Mouse (Mus musculus) neural tube, embryonic 11.5 days (tissue): ENCODE measurements around the gene Zc2hc1c. TPM values are rescaled to one million over a fixed set of nuclear protein-coding genes. Genes with fewer than 3 reads are reported as not detected.
"Not testable (repeated sequence)": the region's sequence is repeated elsewhere in the genome, so short reads cannot be mapped to it uniquely, and the experiment has no call there.

Experiments used
- ATAC-seq: fragments of 200-750 bp; cut with Nextera tagmentation; 2 replicates; pipeline ENCODE4 v1.8.0; 2017; ENCODE audit warnings: moderate number of reproducible peaks, mild to moderate bottlenecking, moderate TSS enrichment, moderate library complexity; ENCODE audit not compliant: insufficient read depth, low FRiP score, low TSS enrichment
- DNase-seq: peaks from one replicate; pipeline ENCODE4 v3.0.0-alpha.2; 2015; ENCODE audit warnings: low spot score
- H3K27ac ChIP-seq: fragments of 300-500 bp; sonication (generic); 2 replicates; pipeline ENCODE4 v1.5.1; 2014; ENCODE audit warnings: low read depth, mild to moderate bottlenecking, low read length
- H3K27me3 ChIP-seq: fragments of 300-500 bp; sonication (generic); 2 replicates; pipeline ENCODE4 v1.6.1; 2014; ENCODE audit warnings: mild to moderate bottlenecking, low read length, mixed read lengths; ENCODE audit not compliant: control insufficient read depth, insufficient read depth
- H3K36me3 ChIP-seq: fragments of 300-500 bp; sonication (generic); 2 replicates; pipeline ENCODE4 v1.6.1; 2014; ENCODE audit warnings: mild to moderate bottlenecking, low read length, moderate library complexity, mixed read lengths; ENCODE audit not compliant: control insufficient read depth, insufficient read depth
- H3K4me1 ChIP-seq: fragments of 300-500 bp; sonication (generic); 2 replicates; pipeline ENCODE4 v1.6.1; 2014; ENCODE audit warnings: low read length, mixed read lengths; ENCODE audit not compliant: control insufficient read depth, insufficient read depth
- H3K4me2 ChIP-seq: fragments of 300-500 bp; sonication (generic); 2 replicates; pipeline ENCODE4 v1.6.1; 2014; ENCODE audit warnings: low read depth, mild to moderate bottlenecking, moderate library complexity
- H3K4me3 ChIP-seq: fragments of 300-500 bp; sonication (generic); 2 replicates; pipeline ENCODE4 v1.5.1; 2014; ENCODE audit warnings: low read depth, low read length
- H3K9ac ChIP-seq: fragments of 300-500 bp; sonication (generic); 2 replicates; pipeline ENCODE4 v1.6.1; 2014; ENCODE audit warnings: mild to moderate bottlenecking, low read length
- H3K9me3 ChIP-seq: fragments of 300-500 bp; sonication (generic); 2 replicates; pipeline ENCODE4 v1.6.1; 2016; ENCODE audit warnings: low read length; ENCODE audit not compliant: control insufficient read depth
- WGBS: fragments of 180-500 bp; shearing (Covaris S2); extraction: QIAGEN DNeasy Blood & Tissue Kit; methylation state at CpG from one replicate; pipeline ENCODE4 v1.1.7; 2014; 5-methylcytosine and 5-hydroxymethylcytosine counted together
- polyA plus RNA-seq: library from polyadenylated mRNA; unstranded; fragments of >200 nt; fragmentation: Nextera tagmentation; extraction: Ambion mirVana; gene quantifications from 2 replicates; pipeline ENCODE4 v1.2.1, GENCODE M21; 2014

The Zc2hc1c gene
- polyA plus RNA-seq, 1 experiment from 2014 or later = 0.98 TPM

- Histone ChIP-seq H3K9ac (peak overlapping the region; percentile 76), H3K9me3 (no peaks in the 10 kb centered on the region), H3K27me3 (no peaks in the 10 kb centered on the region), H3K4me3 (peak overlapping the region; percentile 48), H3K36me3 (no peaks in the 10 kb centered on the region), H3K27ac (no peak overlapping the region), H3K4me1 (peaks cover 6% of the 10 kb centered on the region; the same call in 1 of the 2 replicates), H3K4me2 (peak overlapping the region; percentile 92)
- peak; percentile 53 for ATAC-seq
- WGBS = 9% methylated on average over 10 of the region's 10 CpGs
- no peak for DNase-seq
Observed at GRCm38 (mm10) chr12:85279396-85280080, 8.9 kb upstream of the Zc2hc1c start.

GRCm38 (mm10) chr12:85280105-85280844 is 8.1 kb upstream of the Zc2hc1c start:
- WGBS = under 1% methylated on average over 31 of the region's 31 CpGs
- peaks cover 6% of the 10 kb centered on the region; the same call in 1 of the 2 replicates for H3K4me1 ChIP-seq
- H3K4me3 ChIP-seq = peak overlapping the region; percentile 48
- peak overlapping the region; percentile 76 for H3K9ac ChIP-seq
- H3K36me3 ChIP-seq = no peaks in the 10 kb centered on the region
- H3K4me2 ChIP-seq = peak overlapping the region; percentile 92
- H3K9me3 ChIP-seq = no peaks in the 10 kb centered on the region
- DNase-seq (peak; percentile 98), ATAC-seq (peak; percentile 94)
- H3K27me3 ChIP-seq = no peaks in the 10 kb centered on the region
- H3K27ac ChIP-seq = no peak overlapping the region

- H3K4me2 ChIP-seq = peak overlapping the region; percentile 44
- H3K4me3 ChIP-seq = no peak overlapping the region
- H3K27me3 ChIP-seq = no peaks in the 10 kb centered on the region
- H3K9ac ChIP-seq = no peak overlapping the region
- ATAC-seq (peak; percentile 4; the same call in 1 of the 2 replicates), DNase-seq (no peak)
- no peaks in the 10 kb centered on the region for H3K36me3 ChIP-seq
- 69% methylated on average over 12 of the region's 12 CpGs for whole genome bisulfite sequencing
- no peak overlapping the region for H3K27ac ChIP-seq
- no peaks in the 10 kb centered on the region for H3K9me3 ChIP-seq
- peaks cover 6% of the 10 kb centered on the region; the same call in 1 of the 2 replicates for H3K4me1 ChIP-seq
Observed at GRCm38 (mm10) chr12:85280845-85281651, 7.3 kb upstream of the Zc2hc1c start.

GRCm38 (mm10) chr12:85281756-85282155 is 6.6 kb upstream of the Zc2hc1c start:
- ATAC-seq, DNase-seq, H3K27ac ChIP-seq: not testable (repeated sequence)

GRCm38 (mm10) chr12:85284331-85284730 is 4.1 kb upstream of the Zc2hc1c start:
- Histone ChIP-seq H3K9ac (no peak overlapping the region), H3K27me3 (no peaks in the 10 kb centered on the region), H3K4me1 (peaks cover 5% of the 10 kb centered on the region; the same call in 1 of the 2 replicates), H3K4me3 (no peak overlapping the region), H3K36me3 (no peaks in the 10 kb centered on the region), H3K27ac (no peak overlapping the region), H3K9me3 (no peaks in the 10 kb centered on the region), H3K4me2 (no peak overlapping the region)
- no peak for DNase-seq
- ATAC-seq = no peak
- 77% methylated on average over 8 of the region's 8 CpGs for WGBS

More at GRCm38 (mm10) chr12:85281756-85282155, 6.6 kb upstream of the Zc2hc1c start:
- WGBS = 94% methylated on average over 1 of the region's 4 CpGs
- not testable (repeated sequence) for H3K4me1 ChIP-seq, H3K9ac ChIP-seq, H3K36me3 ChIP-seq, H3K4me3 ChIP-seq, H3K9me3 ChIP-seq, H3K4me2 ChIP-seq, H3K27me3 ChIP-seq

- WGBS = 84% methylated on average over 4 of the region's 4 CpGs
Observed at GRCm38 (mm10) chr12:85284996-85285395, 3.4 kb upstream of the Zc2hc1c start.

GRCm38 (mm10) chr12:85286941-85287340 is 1.4 kb upstream of the Zc2hc1c start:
- Histone ChIP-seq H3K4me3 (no peak overlapping the region), H3K4me2 (no peak overlapping the region), H3K9me3 (no peaks in the 10 kb centered on the region), H3K27me3 (no peaks in the 10 kb centered on the region), H3K4me1 (no peaks in the 10 kb centered on the region), H3K9ac (no peak overlapping the region), H3K27ac (no peak overlapping the region), H3K36me3 (no peaks in the 10 kb centered on the region)
- ATAC-seq = no peak
- DNase-seq = no peak
- 49% methylated on average over 2 of the region's 5 CpGs for WGBS

More at GRCm38 (mm10) chr12:85284996-85285395, 3.4 kb upstream of the Zc2hc1c start:
- no peak overlapping the region for H3K4me3 ChIP-seq
- H3K4me2 ChIP-seq = no peak overlapping the region
- DNase-seq (no peak), ATAC-seq (no peak)
- no peaks in the 10 kb centered on the region for H3K4me1 ChIP-seq
- H3K9ac ChIP-seq = no peak overlapping the region
- H3K27ac ChIP-seq = no peak overlapping the region
- H3K36me3 ChIP-seq = no peaks in the 10 kb centered on the region
- no peaks in the 10 kb centered on the region for H3K27me3 ChIP-seq
- no peaks in the 10 kb centered on the region for H3K9me3 ChIP-seq

GRCm38 (mm10) chr12:85287809-85288485 is 444 bp upstream of the Zc2hc1c start, which contains the start of gene Acyp1:
Acyp1 (minus strand) TSS chr12:85288438.
- no peaks in the 10 kb centered on the region for H3K4me1 ChIP-seq
- peak within 1 kb of the TSS; percentile 19; the same call in 1 of the 2 replicates for H3K9ac ChIP-seq
- peak within 1 kb of the TSS; percentile 42 for H3K4me3 ChIP-seq
- WGBS = 9% methylated on average over 21 of the region's 21 CpGs
- peak within 1 kb of the TSS; percentile 76 for H3K4me2 ChIP-seq
- DNase-seq (no peak), ATAC-seq (peak; percentile 73; the same call in 1 of the 2 replicates)
- no peaks in the 10 kb centered on the region for H3K36me3 ChIP-seq
- no peaks in the 10 kb centered on the region for H3K27me3 ChIP-seq
- H3K27ac ChIP-seq = no peak within 1 kb of the TSS
- no peaks in the 10 kb centered on the region for H3K9me3 ChIP-seq
